ENCODE assay signal across 8 mouse cellular contexts in genomic region chr1:172261477-172262078, GRCm38 (mm10). TPM values are rescaled to one million over a fixed set of nuclear protein-coding genes. Genes with fewer than 3 reads are reported as not detected.
DNase-seq lines count a peak whose midpoint lies in the region; ATAC-seq and TF ChIP-seq lines count a peak whose summit lies in the region.

Gene Igsf8, plus strand, starts transcription at chr1:172261641.

- no peaks in the 10 kb centered on the region for H3K36me3 ChIP-seq in limb, embryonic 13.5 days

- H3K9ac ChIP-seq in limb, embryonic 13.5 days: no peak within 1 kb of the TSS

- H3K27me3 ChIP-seq in limb, embryonic 13.5 days: no peaks in the 10 kb centered on the region

- no peak within 1 kb of the TSS for H3K4me2 ChIP-seq in limb, embryonic 13.5 days (replicated peaks)

- no peak within 1 kb of the TSS for H3K27ac ChIP-seq in limb, embryonic 13.5 days

- H3K9me3 ChIP-seq in limb, embryonic 13.5 days: no peaks in the 10 kb centered on the region

- no peak for ATAC-seq in common myeloid progenitor, adult 5-6 weeks (replicated peaks; ENCODE audit: low read depth, poor library complexity, severe bottlenecking)
- no peak for ATAC-seq in limb, embryonic 13.5 days (ENCODE audit: low FRiP score, low read depth)
- no peak for ATAC-seq in neutrophil, adult 5-6 weeks (ENCODE audit: extremely low read depth, insufficient number of reproducible peaks, low FRiP score, poor library complexity, severe bottlenecking)

- no peak for TF ChIP-seq CTCF in lung, adult 2 months (IDR thresholded peaks at IDR 0.05; ENCODE audit: insufficient read depth, low read length)

- intact Hi-C loops in heart, postnatal 14 days (cut with DNase I): no loop called here

- no peak for TF ChIP-seq POLR2A in lung, adult 2 months (IDR thresholded peaks at IDR 0.05; ENCODE audit: borderline replicate concordance, extremely low read depth, low read depth, low read length)

- no peaks in the 10 kb centered on the region for H3K4me1 ChIP-seq in lung, adult 2 months (ENCODE audit: control insufficient read depth, insufficient read depth, low read length)
- no peaks in the 10 kb centered on the region for H3K4me1 ChIP-seq in limb, embryonic 13.5 days

- 79% methylated on average over 8 of the region's 8 CpGs for whole genome bisulfite sequencing in lung, adult 2 months
- WGBS in limb, embryonic 13.5 days: 73% methylated on average over 8 of the region's 8 CpGs

- no peak for DNase-seq in lung, adult 2 months
- DNase-seq in lung, postnatal 14 days: no peak
- no peak for DNase-seq in heart, postnatal 14 days
- DNase-seq in Muller cell, postnatal 12 days (ENCODE audit: inconsistent ontology term): no peak
- no peak for DNase-seq in yolk sac, embryonic 10.5 days (ENCODE audit: low spot score)

- H3K4me3 ChIP-seq in lung, adult 2 months (replicated peaks; ENCODE audit: extremely low read depth, low read depth, low read length): no peak within 1 kb of the TSS
- H3K4me3 ChIP-seq in limb, embryonic 13.5 days: no peak within 1 kb of the TSS

RNA-seq across cellular contexts. Expression of gene Igsf8, which starts in this region (rescaled TPM):
- 90.8 and 105 TPM in 2 replicates for polyA plus RNA-seq in lung, adult 2 months (2012; rRNA removed)
- total RNA-seq in common myeloid progenitor, adult 5-6 weeks (2017): 18.2 and 20.0 TPM in 2 replicates
- 10 to 100 TPM; 13.8 to 16.3 TPM for total RNA-seq in heart, postnatal 14 days (2021)
- 42.2 and 46.7 TPM in 2 replicates for polyA plus RNA-seq in limb, embryonic 13.5 days (2015; fragmentation: Nextera tagmentation; extraction: Ambion mirVana)
- 9.0 and 10.1 TPM in 2 replicates for total RNA-seq in neutrophil, adult 5-6 weeks (2017)
